Mouse (Mus musculus): ENCODE measurements at regions not wholly inside any gene's neighbourhood (a gene's known extent, or its start where the extent isn't known, plus 50 kb on each side); places are given as distances from the start of the nearest gene placed in this dataset.

GRCm38 (mm10) chr16:5467587-5467986 lies 211.8 kb upstream of the Eef2kmt start:
- no peak overlapping the region for H3K27ac ChIP-seq
- WGBS: 4% methylated on average over 3 of the region's 3 CpGs
- H3K27me3 ChIP-seq (ENCODE audit: insufficient read depth, poor library complexity, severe bottlenecking): peaks cover 9% of the 10 kb centered on the region; the same call in 1 of the 2 replicates
- no peaks in the 10 kb centered on the region for H3K36me3 ChIP-seq
- no peak overlapping the region for H3K4me3 ChIP-seq
- no peak for DNase-seq (ENCODE audit: low spot score)
- H3K4me1 ChIP-seq: peaks cover 11% of the 10 kb centered on the region
- H3K9me3 ChIP-seq: no peaks in the 10 kb centered on the region

GRCm38 (mm10) chr16:5466760-5467159 lies 211.0 kb upstream of the Eef2kmt start:
- Histone ChIP-seq H3K4me3 (no peak overlapping the region), H3K4me1 (peaks cover 11% of the 10 kb centered on the region), H3K9me3 (no peaks in the 10 kb centered on the region), H3K27ac (no peak overlapping the region), H3K27me3 (ENCODE audit: insufficient read depth, poor library complexity, severe bottlenecking) (peaks cover 9% of the 10 kb centered on the region; the same call in 1 of the 2 replicates), H3K36me3 (no peaks in the 10 kb centered on the region)
- peak; percentile 77 for DNase-seq (ENCODE audit: low spot score)
- WGBS: 47% methylated on average over 2 of the region's 2 CpGs

DNA sequence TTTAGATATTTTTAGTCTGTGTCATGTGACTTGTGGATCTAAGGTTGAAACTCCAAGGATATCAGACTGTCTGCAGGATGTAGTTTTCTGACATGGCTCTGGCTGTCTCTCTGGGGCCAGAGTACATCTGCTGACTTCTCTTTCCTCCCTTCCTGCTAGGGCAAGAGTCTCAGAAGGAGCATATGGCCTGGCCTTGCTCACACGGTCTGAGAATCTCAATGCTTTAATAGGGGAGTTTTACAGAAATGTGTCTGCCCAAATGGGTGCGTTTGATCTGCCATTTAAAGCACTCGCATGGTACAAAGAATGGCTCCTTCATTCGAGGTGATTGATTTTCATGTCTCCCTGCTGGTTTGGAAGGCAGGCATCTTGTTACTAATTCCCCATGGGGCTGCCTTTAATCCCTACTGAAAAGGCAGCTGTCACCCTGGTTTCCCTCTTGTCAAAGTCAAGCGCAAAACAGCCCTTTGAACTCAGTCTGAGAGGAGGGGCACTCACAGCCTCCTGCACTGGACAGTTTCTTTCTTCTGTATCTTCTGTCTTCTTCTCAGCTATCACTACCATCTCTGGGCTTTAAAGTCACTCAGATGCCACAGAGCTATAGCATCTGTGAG lies 199.7 kb upstream of the Eef2kmt start:
- Histone ChIP-seq H3K27ac (no peak overlapping the region), H3K4me3 (no peak overlapping the region), H3K9me3 (no peaks in the 10 kb centered on the region), H3K27me3 (ENCODE audit: insufficient read depth, poor library complexity, severe bottlenecking) (no peaks in the 10 kb centered on the region), H3K36me3 (no peaks in the 10 kb centered on the region), H3K4me1 (peaks cover 21% of the 10 kb centered on the region)
- DNase-seq (ENCODE audit: low spot score): no peak
- WGBS: 18% methylated on average over 5 of the region's 5 CpGs

- H3K27me3 ChIP-seq (ENCODE audit: insufficient read depth, poor library complexity, severe bottlenecking): no peaks in the 10 kb centered on the region
- WGBS: 33% methylated on average over 6 of the region's 6 CpGs
- no peaks in the 10 kb centered on the region for H3K36me3 ChIP-seq
- no peak overlapping the region for H3K4me3 ChIP-seq
- DNase-seq (ENCODE audit: low spot score): no peak
- no peaks in the 10 kb centered on the region for H3K9me3 ChIP-seq
- H3K27ac ChIP-seq: no peak overlapping the region
- peaks cover 21% of the 10 kb centered on the region for H3K4me1 ChIP-seq
Observed at GRCm38 (mm10) chr16:5454243-5454642, 198.5 kb upstream of the Eef2kmt start.

DNA sequence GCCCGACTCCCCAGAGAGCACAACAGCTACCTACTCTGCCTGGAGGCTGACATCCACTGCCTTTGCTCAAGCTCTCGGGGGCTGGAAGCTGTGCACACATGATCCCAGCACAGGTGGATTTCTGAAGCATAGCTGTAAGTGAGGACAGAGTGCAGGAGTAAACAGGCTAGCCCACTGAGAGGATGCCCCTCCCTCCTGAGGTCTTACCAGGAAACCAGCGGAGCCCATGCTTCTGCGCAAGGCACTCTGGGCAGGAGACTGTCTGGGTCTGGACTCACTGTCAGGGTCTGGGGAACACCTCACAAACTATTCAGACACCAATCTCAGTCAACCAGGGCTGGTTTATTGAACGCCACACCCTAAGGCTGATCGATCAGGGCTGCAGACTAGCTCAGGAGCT lies 197.2 kb upstream of the Eef2kmt start:
- Histone ChIP-seq H3K9me3 (no peaks in the 10 kb centered on the region), H3K36me3 (no peaks in the 10 kb centered on the region), H3K27ac (no peak overlapping the region), H3K4me1 (peaks cover 21% of the 10 kb centered on the region), H3K4me3 (no peak overlapping the region), H3K27me3 (ENCODE audit: insufficient read depth, poor library complexity, severe bottlenecking) (no peaks in the 10 kb centered on the region)
- 79% methylated on average over 6 of the region's 6 CpGs for WGBS
- no peak for DNase-seq (ENCODE audit: low spot score)

- DNase-seq (ENCODE audit: low spot score): no peak
Observed at GRCm38 (mm10) chr16:5445776-5446175, 190.0 kb upstream of the Eef2kmt start.

GRCm38 (mm10) chr16:5444785-5445184 lies 189.0 kb upstream of the Eef2kmt start:
- Histone ChIP-seq H3K9me3 (no peaks in the 10 kb centered on the region), H3K4me1 (no peaks in the 10 kb centered on the region), H3K4me3 (no peak overlapping the region), H3K36me3 (no peaks in the 10 kb centered on the region), H3K27me3 (ENCODE audit: insufficient read depth, poor library complexity, severe bottlenecking) (no peaks in the 10 kb centered on the region), H3K27ac (no peak overlapping the region)
- DNase-seq (ENCODE audit: low spot score): no peak
- WGBS: 56% methylated on average over 2 of the region's 2 CpGs

More at GRCm38 (mm10) chr16:5445776-5446175, 190.0 kb upstream of the Eef2kmt start:
- H3K27me3 ChIP-seq (ENCODE audit: insufficient read depth, poor library complexity, severe bottlenecking): no peaks in the 10 kb centered on the region
- H3K27ac ChIP-seq: no peak overlapping the region
- WGBS: 67% methylated on average over 6 of the region's 6 CpGs
- no peaks in the 10 kb centered on the region for H3K9me3 ChIP-seq
- no peaks in the 10 kb centered on the region for H3K36me3 ChIP-seq
- H3K4me3 ChIP-seq: no peak overlapping the region
- H3K4me1 ChIP-seq: no peaks in the 10 kb centered on the region

GRCm38 (mm10) chr16:5439717-5440116 lies 183.9 kb upstream of the Eef2kmt start:
- 64% methylated on average over 2 of the region's 2 CpGs for WGBS
- no peak overlapping the region for H3K4me3 ChIP-seq
- no peak for DNase-seq (ENCODE audit: low spot score)
- H3K4me1 ChIP-seq: no peaks in the 10 kb centered on the region
- H3K9me3 ChIP-seq: no peaks in the 10 kb centered on the region
- H3K36me3 ChIP-seq: no peaks in the 10 kb centered on the region
- H3K27me3 ChIP-seq (ENCODE audit: insufficient read depth, poor library complexity, severe bottlenecking): no peaks in the 10 kb centered on the region
- H3K27ac ChIP-seq: no peak overlapping the region

- Histone ChIP-seq H3K4me1 (peaks cover 8% of the 10 kb centered on the region), H3K4me3 (no peak overlapping the region), H3K36me3 (no peaks in the 10 kb centered on the region), H3K9me3 (no peaks in the 10 kb centered on the region), H3K27ac (no peak overlapping the region), H3K27me3 (ENCODE audit: insufficient read depth, poor library complexity, severe bottlenecking) (no peaks in the 10 kb centered on the region)
- DNase-seq (ENCODE audit: low spot score): no peak
- 87% methylated on average over 2 of the region's 2 CpGs for WGBS
Observed at GRCm38 (mm10) chr16:5438405-5438804, 182.6 kb upstream of the Eef2kmt start.

DNA sequence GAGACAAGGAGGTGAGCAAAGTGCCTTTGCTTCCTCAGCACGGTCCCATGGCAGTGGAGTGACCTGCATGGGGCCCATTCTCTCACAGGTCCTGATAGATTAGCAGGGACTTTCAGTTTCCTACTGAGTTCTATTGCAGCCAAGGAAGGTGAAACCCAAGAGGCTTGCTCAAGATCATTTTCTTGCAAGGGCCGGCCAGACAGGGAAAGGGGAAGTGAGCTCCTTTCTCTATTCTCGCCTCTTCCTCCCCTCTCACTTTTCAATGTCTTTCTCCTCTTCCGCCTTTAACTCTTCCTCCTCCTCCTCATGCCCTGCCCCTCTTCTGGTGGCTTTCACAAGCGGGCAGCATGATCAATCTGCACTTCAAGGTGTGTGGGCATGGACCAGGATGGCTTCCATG lies 175.9 kb upstream of the Eef2kmt start:
- no peaks in the 10 kb centered on the region for H3K9me3 ChIP-seq
- peak overlapping the region; percentile 44 for H3K4me3 ChIP-seq
- WGBS: 45% methylated on average over 5 of the region's 5 CpGs

DNA sequence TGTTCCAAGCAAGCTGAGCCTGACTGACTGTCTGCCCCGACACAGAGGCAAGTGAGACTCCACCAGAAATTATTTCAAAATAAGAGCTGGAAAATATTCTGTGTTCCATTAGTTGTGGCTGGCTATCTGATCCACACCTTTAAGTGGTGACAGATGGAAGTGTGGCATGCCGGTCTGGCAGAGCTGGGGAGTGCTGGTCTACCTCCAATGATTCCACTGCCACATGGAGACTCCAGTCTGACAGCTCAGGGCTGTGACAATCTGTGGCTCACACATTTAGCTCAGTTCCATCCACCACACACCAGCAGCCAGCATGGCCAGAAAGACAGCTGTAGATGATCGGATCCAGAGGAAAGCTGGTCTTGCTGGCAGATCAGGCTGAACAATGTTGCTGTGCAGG lies 175.3 kb upstream of the Eef2kmt start:
- Histone ChIP-seq H3K9me3 (no peaks in the 10 kb centered on the region), H3K27me3 (ENCODE audit: insufficient read depth, poor library complexity, severe bottlenecking) (no peaks in the 10 kb centered on the region), H3K36me3 (no peaks in the 10 kb centered on the region), H3K4me1 (peaks cover 34% of the 10 kb centered on the region), H3K27ac (peak overlapping the region; percentile 77), H3K4me3 (peak overlapping the region; percentile 44)
- 33% methylated on average over 3 of the region's 3 CpGs for WGBS
- DNase-seq (ENCODE audit: low spot score): peak; percentile 88

More for the DNA sequence above, 175.9 kb upstream of the Eef2kmt start:
- no peaks in the 10 kb centered on the region for H3K27me3 ChIP-seq (ENCODE audit: insufficient read depth, poor library complexity, severe bottlenecking)
- H3K36me3 ChIP-seq: no peaks in the 10 kb centered on the region
- H3K27ac ChIP-seq: peak overlapping the region; percentile 77
- H3K4me1 ChIP-seq: peaks cover 34% of the 10 kb centered on the region
- DNase-seq (ENCODE audit: low spot score): no peak

- H3K4me3 ChIP-seq: no peak overlapping the region
- WGBS: 82% methylated on average over 2 of the region's 2 CpGs
- no peaks in the 10 kb centered on the region for H3K36me3 ChIP-seq
- no peaks in the 10 kb centered on the region for H3K27me3 ChIP-seq (ENCODE audit: insufficient read depth, poor library complexity, severe bottlenecking)
- peaks cover 34% of the 10 kb centered on the region for H3K4me1 ChIP-seq
- H3K9me3 ChIP-seq: no peaks in the 10 kb centered on the region
- H3K27ac ChIP-seq: no peak overlapping the region
- no peak for DNase-seq (ENCODE audit: low spot score)
Observed at GRCm38 (mm10) chr16:5429466-5429865, 173.7 kb upstream of the Eef2kmt start.

GRCm38 (mm10) chr16:5425908-5426307 lies 170.1 kb upstream of the Eef2kmt start:
- Histone ChIP-seq H3K4me1 (peaks cover 8% of the 10 kb centered on the region; the same call in 1 of the 2 replicates), H3K4me3 (no peak overlapping the region), H3K9me3 (no peaks in the 10 kb centered on the region), H3K36me3 (no peaks in the 10 kb centered on the region), H3K27me3 (ENCODE audit: insufficient read depth, poor library complexity, severe bottlenecking) (no peaks in the 10 kb centered on the region), H3K27ac (no peak overlapping the region)
- no peak for DNase-seq (ENCODE audit: low spot score)
- WGBS: 74% methylated on average over 2 of the region's 2 CpGs

DNA sequence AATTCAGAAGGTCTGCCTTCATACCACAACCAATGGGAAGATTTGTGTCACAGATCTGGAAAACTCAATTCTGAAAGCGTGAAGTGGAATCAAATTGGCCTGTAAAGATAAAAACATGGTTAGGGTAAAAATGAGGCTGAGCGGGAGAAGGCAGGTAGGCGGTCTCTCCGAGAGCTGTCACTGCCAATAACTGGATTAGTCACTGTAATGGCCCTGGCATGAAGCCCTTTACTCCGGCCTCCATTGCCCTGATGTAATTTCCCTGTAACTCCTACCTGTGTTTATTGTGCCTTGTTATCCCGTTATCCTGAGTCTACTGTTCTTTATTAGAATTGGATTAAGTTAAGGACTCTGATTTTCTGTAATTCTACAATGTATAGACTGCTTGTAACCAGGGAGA lies 166.3 kb upstream of the Eef2kmt start:
- H3K36me3 ChIP-seq: no peaks in the 10 kb centered on the region
- no peak overlapping the region for H3K4me3 ChIP-seq
- no peak for DNase-seq (ENCODE audit: low spot score)
- peaks cover 4% of the 10 kb centered on the region; the same call in 1 of the 2 replicates for H3K4me1 ChIP-seq
- WGBS: 89% methylated on average over 6 of the region's 6 CpGs
- no peaks in the 10 kb centered on the region for H3K9me3 ChIP-seq
- H3K27me3 ChIP-seq (ENCODE audit: insufficient read depth, poor library complexity, severe bottlenecking): no peaks in the 10 kb centered on the region
- no peak overlapping the region for H3K27ac ChIP-seq
